Mouse (Mus musculus) lung, embryonic 16.5 days (tissue): ENCODE measurements around the gene Akap1. TPM values are rescaled to one million over a fixed set of nuclear protein-coding genes. Genes with fewer than 3 reads are reported as not detected.

ENCODE experiments used
- ATAC-seq: fragments of 200-750 bp; cut with Nextera tagmentation; 2 replicates; pipeline ENCODE4 v1.8.0; 2017; ENCODE audit warnings: low read depth, mild to moderate bottlenecking, moderate library complexity
- H3K27ac ChIP-seq: fragments of 300-500 bp; sonication (generic); 2 replicates; pipeline ENCODE4 v1.5.1; 2014; ENCODE audit warnings: mild to moderate bottlenecking, control low read depth, low read length
- H3K27me3 ChIP-seq: fragments of 300-500 bp; sonication (generic); 2 replicates; pipeline ENCODE4 v1.6.1; 2014; ENCODE audit warnings: low read depth, low read length, mixed read lengths; ENCODE audit not compliant: control insufficient read depth, insufficient read depth
- H3K36me3 ChIP-seq: fragments of 300-500 bp; sonication (generic); 2 replicates; pipeline ENCODE4 v1.6.1; 2014; ENCODE audit warnings: low read length; ENCODE audit not compliant: control insufficient read depth, insufficient read depth
- H3K4me1 ChIP-seq: fragments of 300-500 bp; sonication (generic); replicated peaks from 2 replicates; pipeline ENCODE4 v1.6.1; 2014; ENCODE audit warnings: low read length, mixed read lengths; ENCODE audit not compliant: control insufficient read depth, insufficient read depth
- H3K4me2 ChIP-seq: fragments of 300-500 bp; sonication (generic); 2 replicates; pipeline ENCODE4 v1.6.1; 2014; ENCODE audit warnings: low read depth, low read length, control low read depth
- H3K4me3 ChIP-seq: fragments of 300-500 bp; sonication (generic); 2 replicates; pipeline ENCODE4 v1.5.1; 2014; ENCODE audit warnings: mild to moderate bottlenecking, low read length, control low read depth
- H3K9ac ChIP-seq: fragments of 300-500 bp; sonication (generic); 2 replicates; pipeline ENCODE4 v1.6.1; 2014; ENCODE audit warnings: low read length, control low read depth
- H3K9me3 ChIP-seq: fragments of 300-500 bp; sonication (generic); 2 replicates; pipeline ENCODE4 v1.6.1; 2016; ENCODE audit warnings: low read length; ENCODE audit not compliant: control insufficient read depth
- WGBS: fragments of 180-500 bp; shearing (Covaris S2); extraction: QIAGEN DNeasy Blood & Tissue Kit; methylation state at CpG from one replicate; pipeline ENCODE4 v1.1.7; 2014; 5-methylcytosine and 5-hydroxymethylcytosine counted together
- polyA plus RNA-seq: library from polyadenylated mRNA; unstranded; fragments of >200 nt; fragmentation: Nextera tagmentation; extraction: Ambion mirVana; gene quantifications from 2 replicates; pipeline ENCODE4 v1.2.1, GENCODE M21; 2015

The Akap1 gene
- polyA plus RNA-seq, 1 experiment from 2014 or later: 19.0 TPM

DNA sequence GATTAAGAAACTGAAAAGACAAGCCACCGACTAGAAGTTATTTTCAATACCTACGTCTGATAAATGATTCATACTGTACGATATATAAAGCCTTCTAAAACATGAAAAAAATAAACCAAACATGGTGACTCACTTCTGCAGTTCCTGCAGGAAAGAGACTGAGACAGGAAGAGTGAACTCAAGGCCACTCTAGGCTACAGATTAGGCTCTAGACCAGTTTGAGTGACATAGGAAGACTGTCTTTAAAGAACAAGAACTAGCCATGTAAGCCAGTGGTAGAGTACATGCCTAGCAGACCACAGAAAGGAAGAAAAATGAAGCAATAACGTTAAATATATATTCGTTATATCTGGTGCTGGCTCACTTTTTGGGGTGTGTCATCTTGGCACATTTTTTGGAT, 81.9 kb downstream of the Akap1 start:
- WGBS: 75% methylated on average over 5 of the region's 5 CpGs
- no peak overlapping the region for H3K27ac ChIP-seq
- no peaks in the 10 kb centered on the region for H3K4me1 ChIP-seq
- H3K27me3 ChIP-seq: no peaks in the 10 kb centered on the region
- H3K36me3 ChIP-seq: no peaks in the 10 kb centered on the region
- no peaks in the 10 kb centered on the region for H3K9me3 ChIP-seq
- H3K9ac ChIP-seq: no peak overlapping the region
- ATAC-seq: no peak
- no peak overlapping the region for H3K4me2 ChIP-seq
- H3K4me3 ChIP-seq: no peak overlapping the region

Other genes with a start within 250 kb of the Akap1 start
- gene Msi2, start 146.1 kb downstream of the Akap1 start, polyA plus RNA-seq: 15.1 and 16.4 TPM in 2 replicates
- 89.8 and 90.8 TPM in 2 replicates for gene Scpep1, start 90.9 kb upstream of the Akap1 start, polyA plus RNA-seq
- gene Elobl, start 102.3 kb upstream of the Akap1 start, polyA plus RNA-seq: not detected in 2 replicates
- gene Coil, start 105.7 kb upstream of the Akap1 start, polyA plus RNA-seq: 11.9 and 13.7 TPM in 2 replicates
- 24.2 and 27.3 TPM in 2 replicates for gene Trim25, start 134.8 kb upstream of the Akap1 start, polyA plus RNA-seq
- gene Dgke, start 202.3 kb upstream of the Akap1 start, polyA plus RNA-seq: 4.5 and 5.1 TPM in 2 replicates
- gene Gm525, start 209.3 kb upstream of the Akap1 start, polyA plus RNA-seq: 1.2 and 2.1 TPM in 2 replicates